Mouse (Mus musculus): Measurements from ENCODE around the gene Gm44503.

GRCm38 (mm10) chr9:73008384-73008783, 49.7 kb downstream of the Gm44503 start:
- TF ChIP-seq CTCF (IDR thresholded peaks at IDR 0.05; ENCODE audit: low read depth, low read length) (no peak), TAL1 (conservative IDR thresholded peaks at IDR 0.05; ENCODE audit: low read depth, low read length) (no peak)

Data from G1E (cell line).